Mouse (Mus musculus) liver, embryonic 14 days (tissue): ENCODE results near the gene Gm20388. TPM values are rescaled to one million over a fixed set of nuclear protein-coding genes. Genes with fewer than 3 reads are reported as not detected.

ENCODE experiments used
- polyA plus RNA-seq: library from polyadenylated mRNA; depleted of rRNA; stranded (reverse); fragments of >200 nt; gene quantifications from 2 replicates; pipeline ENCODE4 v1.2.3, GENCODE M21; 2012

Gene Gm20388
- polyA plus RNA-seq, 1 experiment: 8.4 TPM

GRCm38 (mm10) chr8:121115948-121116347 lies 1205.3 kb downstream of the Gm20388 start, which contains the start of gene Foxc2:
Gene Foxc2 (plus strand): TSS chr8:121116171.

GRCm38 (mm10) chr8:121127756-121128375 lies 1217.2 kb downstream of the Gm20388 start, which contains the start of gene Foxl1:
Gene Foxl1 (plus strand): TSS chr8:121127940.

GRCm38 (mm10) chr8:121544276-121544785 lies 1633.7 kb downstream of the Gm20388 start, which contains the start of gene 1700018B08Rik:
Gene 1700018B08Rik (minus strand): TSS chr8:121544320.

GRCm38 (mm10) chr8:121578676-121579451 lies 1668.2 kb downstream of the Gm20388 start, which contains the start of gene Fbxo31:
Gene Fbxo31 (minus strand): TSS chr8:121578806.

GRCm38 (mm10) chr8:121590203-121591177 lies 1679.8 kb downstream of the Gm20388 start, which contains the start of gene Map1lc3b:
Gene Map1lc3b (plus strand): TSS chr8:121590361.

GRCm38 (mm10) chr8:121652774-121653323 lies 1742.2 kb downstream of the Gm20388 start, which contains the start of gene Zcchc14:
Gene Zcchc14 (minus strand): TSS chr8:121652901.

GRCm38 (mm10) chr8:121729323-121729722 lies 1818.7 kb downstream of the Gm20388 start, which contains the start of gene Jph3:
Gene Jph3 (plus strand): TSS chr8:121729623.

GRCm38 (mm10) chr8:121829048-121829776 lies 1918.6 kb downstream of the Gm20388 start, which contains the start of gene Klhdc4:
Gene Klhdc4 (minus strand): TSS chr8:121829569.

GRCm38 (mm10) chr8:121907587-121908248 lies 1997.1 kb downstream of the Gm20388 start, which contains the start of gene Slc7a5:
Gene Slc7a5 (minus strand): TSS chr8:121907694.

GRCm38 (mm10) chr8:121944831-121945230 lies 2034.2 kb downstream of the Gm20388 start, which contains the start of gene Car5a:
Gene Car5a (minus strand): TSS chr8:121944904.

GRCm38 (mm10) chr8:121949222-121949800 lies 2038.7 kb downstream of the Gm20388 start, which contains the start of gene Banp:
Gene Banp (plus strand): TSS chr8:121949750.

GRCm38 (mm10) chr8:122282035-122282358 lies 2371.4 kb downstream of the Gm20388 start, which contains the start of gene Zfpm1:
Gene Zfpm1 (plus strand): TSS chr8:122282141.

GRCm38 (mm10) chr8:122360696-122361416 lies 2450.2 kb downstream of the Gm20388 start, which contains the start of gene Trhr2:
Gene Trhr2 (minus strand): TSS chr8:122360746.

GRCm38 (mm10) chr8:122376365-122377231 lies 2466.0 kb downstream of the Gm20388 start, which contains the start of gene Zc3h18:
Gene Zc3h18 (plus strand): TSS chr8:122376609.

GRCm38 (mm10) chr8:122421376-122422070 lies 2510.9 kb downstream of the Gm20388 start, which contains the start of gene Il17c:
Gene Il17c (plus strand): TSS chr8:122422020.

GRCm38 (mm10) chr8:122432443-122433268 lies 2522.0 kb downstream of the Gm20388 start, which contains the start of gene Cyba:
Gene Cyba (minus strand): TSS chr8:122432930.

